Mouse (Mus musculus) E14TG2a.4 (cell line): ENCODE measurements around the gene Dnah3.

Experiments used
- CTCF ChIP-seq: conservative IDR thresholded peaks from 2 replicates; pipeline ENCODE4 v1.5.1; 2014; ENCODE audit warnings: low read length
- NANOG ChIP-seq: IDR thresholded peaks from 2 replicates; pipeline ENCODE4 v1.6.1; 2014; ENCODE audit warnings: borderline replicate concordance, low read length, mixed read lengths
- POU5F1 ChIP-seq: IDR thresholded peaks from 2 replicates; pipeline ENCODE4 v1.6.1; 2014; ENCODE audit warnings: low read length, borderline replicate concordance

DNA sequence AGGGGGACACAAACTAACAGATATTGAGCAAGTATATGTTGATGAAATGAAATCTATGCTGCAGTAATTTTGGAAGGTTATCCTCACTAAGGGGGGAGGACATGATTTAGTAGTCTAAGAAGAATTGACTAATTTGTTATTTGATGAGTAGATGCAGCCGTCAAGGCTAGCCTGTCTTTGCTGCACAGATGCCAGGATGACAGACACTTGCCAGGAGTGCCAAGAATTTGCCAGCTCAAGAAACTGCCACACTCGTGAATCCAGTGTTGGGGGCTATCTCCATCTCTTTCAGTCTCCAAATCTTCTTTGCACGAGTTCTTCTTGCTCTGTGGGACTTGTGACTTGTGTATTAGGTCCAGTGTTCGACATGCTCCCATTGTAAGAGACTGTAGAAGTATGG lies 136.0 kb downstream of the Dnah3 start:
- TF ChIP-seq CTCF (no peak), NANOG (no peak), POU5F1 (no peak)
